Mouse (Mus musculus): ENCODE measurements around the gene Trim8. TPM values are rescaled to one million over a fixed set of nuclear protein-coding genes. Genes with fewer than 3 reads are reported as not detected.
A peak's percentile ranks its signal among the peaks of the same experiment; 100 is the strongest.

Gene Trim8
- polyA plus RNA-seq, 1 experiment: 22.1 TPM

DNA sequence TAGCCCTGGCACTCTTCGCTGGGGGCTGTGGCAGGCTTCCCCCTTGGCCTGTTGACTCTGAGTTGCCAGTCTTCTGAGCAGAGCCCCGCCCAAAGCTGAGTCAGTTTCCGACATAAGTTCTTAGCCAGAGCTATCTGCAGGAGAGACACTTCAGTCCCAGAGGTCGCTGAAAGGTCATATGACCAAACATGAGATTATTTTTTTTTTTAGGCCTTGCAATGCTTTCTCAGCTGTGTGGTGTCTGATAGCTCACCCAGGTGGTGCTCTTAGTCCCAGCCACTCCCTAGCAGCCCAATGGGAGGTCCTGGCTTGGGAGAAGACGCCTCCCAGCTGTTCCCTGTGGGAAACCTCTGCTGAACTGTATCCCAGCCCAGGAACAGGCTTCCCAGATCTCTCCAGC, 22.7 kb upstream of the Trim8 start:
- TF ChIP-seq POLR2A (IDR thresholded peaks at IDR 0.05; ENCODE audit: low read depth, low read length): no peak
- TF ChIP-seq CTCF (IDR thresholded peaks at IDR 0.05; ENCODE audit: borderline replicate concordance, insufficient read depth, low read length): no peak
- Histone ChIP-seq H3K27ac (ENCODE audit: insufficient read depth, low read length) (peak overlapping the region; percentile 72), H3K4me3 (ENCODE audit: insufficient read depth, low read length) (no peak overlapping the region), H3K4me1 (ENCODE audit: control insufficient read depth, insufficient read depth, low read length) (peaks cover 25% of the 10 kb centered on the region; the same call in 1 of the 2 replicates)

DNA sequence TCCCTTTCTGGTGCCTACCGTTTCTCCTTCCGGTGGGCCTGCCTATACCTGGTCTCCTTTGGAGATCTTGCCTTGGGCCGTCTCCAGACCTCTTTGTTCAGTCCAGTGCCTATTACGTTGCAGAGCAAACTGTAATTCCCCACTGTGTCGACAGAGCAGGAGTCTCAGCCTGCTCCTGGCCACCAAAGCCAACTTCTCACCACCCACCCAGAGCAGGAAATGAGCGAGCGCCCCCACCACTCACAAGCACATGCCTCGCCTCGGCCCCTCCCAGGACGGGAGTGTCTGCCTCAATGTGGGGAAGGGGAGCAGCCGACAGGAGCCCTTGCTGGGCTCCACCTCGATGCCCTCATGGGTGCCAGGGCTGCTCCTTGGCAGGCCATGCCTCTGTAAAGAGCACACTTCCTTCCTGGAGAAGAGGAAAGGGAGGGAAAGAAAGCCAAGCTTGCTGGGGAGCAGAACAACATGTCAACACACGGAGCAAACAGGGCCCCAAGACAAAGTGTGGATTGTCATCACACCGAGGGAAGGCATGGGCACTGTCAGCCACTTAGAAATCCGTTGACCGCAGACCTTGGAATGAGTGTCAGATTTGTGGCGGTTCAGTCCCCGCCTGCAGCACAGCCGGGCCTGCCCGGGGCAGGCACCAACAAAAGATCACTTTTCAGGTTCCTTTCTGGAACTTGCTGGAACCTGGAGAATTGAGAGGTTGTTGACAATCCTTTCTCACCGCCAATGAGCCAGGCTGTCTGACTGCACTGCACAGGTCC, 22.0 kb upstream of the Trim8 start:
- Histone ChIP-seq H3K4me3 (ENCODE audit: insufficient read depth, low read length) (no peak overlapping the region), H3K27ac (ENCODE audit: insufficient read depth, low read length) (peak overlapping the region; percentile 60), H3K4me1 (ENCODE audit: control insufficient read depth, insufficient read depth, low read length) (peaks cover 30% of the 10 kb centered on the region)
- TF ChIP-seq CTCF (IDR thresholded peaks at IDR 0.05; ENCODE audit: borderline replicate concordance, insufficient read depth, low read length) (no peak), POLR2A (IDR thresholded peaks at IDR 0.05; ENCODE audit: low read depth, low read length) (no peak)

DNA sequence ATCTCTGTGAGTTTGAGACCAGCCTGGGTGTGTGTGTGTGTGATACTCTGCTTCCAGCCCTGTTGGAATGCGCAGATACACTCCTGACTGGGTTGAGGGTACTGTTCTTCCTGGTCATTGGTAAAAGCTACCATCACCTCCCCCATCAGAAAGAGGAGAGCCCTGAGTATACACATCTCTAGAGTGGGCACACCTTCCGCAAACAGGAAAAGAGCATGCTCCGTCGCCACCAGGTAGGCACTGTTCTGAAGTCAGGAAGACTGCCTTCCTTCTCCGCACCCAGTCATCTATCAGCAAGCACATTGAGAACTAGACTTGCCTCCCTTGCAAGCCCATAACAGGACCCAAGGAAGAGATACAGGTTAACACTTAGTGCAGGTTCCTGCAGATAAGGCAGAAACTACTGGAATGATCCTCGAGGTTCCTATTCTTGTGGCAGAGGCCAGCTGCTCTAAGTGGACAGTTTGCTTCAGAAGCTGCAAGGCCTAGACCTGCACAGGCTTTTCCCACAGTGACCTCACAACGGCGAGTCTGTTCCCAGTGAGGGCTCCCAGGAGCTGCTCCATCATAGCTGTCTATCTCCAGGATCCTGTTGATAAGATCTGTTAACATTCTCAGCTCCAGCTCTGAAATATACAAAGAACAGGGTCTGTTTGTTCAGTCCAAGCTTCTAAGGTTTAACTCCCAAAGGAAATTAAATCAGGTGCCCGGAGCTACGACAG, 20.7 kb upstream of the Trim8 start:
- TF ChIP-seq CTCF (IDR thresholded peaks at IDR 0.05; ENCODE audit: borderline replicate concordance, insufficient read depth, low read length): no peak
- no peak for TF ChIP-seq POLR2A (IDR thresholded peaks at IDR 0.05; ENCODE audit: low read depth, low read length)
- H3K4me1 ChIP-seq (ENCODE audit: control insufficient read depth, insufficient read depth, low read length): peaks cover 32% of the 10 kb centered on the region
- H3K27ac ChIP-seq (ENCODE audit: insufficient read depth, low read length): no peak overlapping the region
- H3K4me3 ChIP-seq (ENCODE audit: insufficient read depth, low read length): no peak overlapping the region

DNA sequence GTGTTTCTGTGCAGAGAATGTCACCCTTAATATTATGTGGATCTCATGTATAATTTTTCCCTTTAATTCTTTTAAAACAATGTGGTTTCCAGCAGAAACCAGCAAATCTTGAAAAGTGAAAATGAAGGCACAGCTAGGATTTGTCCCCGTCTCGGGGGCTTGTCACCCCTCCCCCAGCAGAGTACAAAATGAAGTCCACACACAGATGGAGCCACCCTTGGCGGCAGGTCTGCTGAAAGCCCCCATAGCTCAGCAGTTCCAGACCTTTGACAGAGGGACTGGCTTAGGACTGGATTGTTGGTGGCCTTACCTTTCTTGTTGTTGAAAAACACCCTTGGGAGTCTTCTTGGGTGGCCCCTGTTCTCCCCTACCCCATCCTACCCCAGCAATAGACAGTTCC, 20.1 kb upstream of the Trim8 start:
- no peak overlapping the region for H3K4me3 ChIP-seq (ENCODE audit: insufficient read depth, low read length)
- TF ChIP-seq CTCF (IDR thresholded peaks at IDR 0.05; ENCODE audit: borderline replicate concordance, insufficient read depth, low read length): no peak
- TF ChIP-seq POLR2A (IDR thresholded peaks at IDR 0.05; ENCODE audit: low read depth, low read length): no peak
- peaks cover 32% of the 10 kb centered on the region for H3K4me1 ChIP-seq (ENCODE audit: control insufficient read depth, insufficient read depth, low read length)
- H3K27ac ChIP-seq (ENCODE audit: insufficient read depth, low read length): 0 out of 2 replicates have a peak overlapping the region, but pooled peaks have one; percentile 3

DNA sequence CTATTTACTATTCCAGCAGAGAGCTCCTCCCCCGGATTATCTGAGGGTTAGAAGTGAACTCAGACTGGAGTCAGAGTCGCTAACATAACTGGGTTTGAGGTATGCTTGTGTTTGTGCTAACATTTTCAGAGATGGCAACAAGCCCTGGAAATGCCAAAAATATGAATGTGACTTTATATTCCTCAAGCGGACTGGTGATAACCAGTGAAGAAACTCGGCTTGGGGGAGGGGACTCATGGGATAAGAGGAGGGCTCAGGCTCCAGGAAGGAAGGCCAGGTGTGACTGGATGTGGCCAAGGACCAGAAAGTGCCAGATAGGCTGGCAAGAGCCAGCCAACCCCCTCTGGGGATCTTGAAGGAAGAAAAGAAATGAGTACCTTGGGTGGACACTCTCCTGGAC, 19.7 kb upstream of the Trim8 start:
- TF ChIP-seq POLR2A (IDR thresholded peaks at IDR 0.05; ENCODE audit: low read depth, low read length): no peak
- TF ChIP-seq CTCF (IDR thresholded peaks at IDR 0.05; ENCODE audit: borderline replicate concordance, insufficient read depth, low read length): no peak
- Histone ChIP-seq H3K27ac (ENCODE audit: insufficient read depth, low read length) (0 out of 2 replicates have a peak overlapping the region, but pooled peaks have one; percentile 4), H3K4me3 (ENCODE audit: insufficient read depth, low read length) (no peak overlapping the region), H3K4me1 (ENCODE audit: control insufficient read depth, insufficient read depth, low read length) (peaks cover 32% of the 10 kb centered on the region)

DNA sequence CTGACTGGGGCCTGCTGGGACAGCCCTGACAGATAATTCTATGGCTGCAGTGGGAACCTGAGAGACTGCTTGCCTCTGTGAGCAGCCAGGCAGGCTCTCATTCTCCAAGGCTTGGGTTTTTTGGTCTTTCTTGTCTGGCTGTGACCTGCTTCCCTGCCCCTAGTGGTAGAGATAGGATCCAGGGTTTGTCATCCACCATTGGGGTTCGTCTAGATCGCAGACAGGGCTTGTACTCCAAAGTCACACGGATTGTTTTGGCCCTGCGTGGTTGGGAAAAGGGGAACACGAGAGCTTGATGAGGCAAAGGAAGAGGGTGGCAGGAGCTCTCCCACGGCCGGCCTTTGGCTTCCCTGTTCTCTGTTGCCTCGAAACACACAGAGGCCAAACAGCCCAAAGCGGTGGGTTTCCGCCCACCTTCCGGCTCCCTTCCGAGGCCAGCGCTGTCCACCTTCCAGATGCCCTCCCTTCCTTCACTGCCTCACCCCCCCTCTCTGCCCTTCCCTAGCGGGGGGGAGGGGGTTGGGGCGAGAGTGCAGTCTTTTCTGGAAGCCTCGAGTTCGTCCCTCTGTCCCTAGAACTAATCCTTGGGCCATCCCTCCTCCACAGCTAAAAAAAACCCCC, 18.5 kb upstream of the Trim8 start:
- no peak overlapping the region for H3K27ac ChIP-seq (ENCODE audit: insufficient read depth, low read length)
- peaks cover 40% of the 10 kb centered on the region for H3K4me1 ChIP-seq (ENCODE audit: control insufficient read depth, insufficient read depth, low read length)
- H3K4me3 ChIP-seq (ENCODE audit: insufficient read depth, low read length): no peak overlapping the region
- no peak for TF ChIP-seq CTCF (IDR thresholded peaks at IDR 0.05; ENCODE audit: borderline replicate concordance, insufficient read depth, low read length)
- no peak for TF ChIP-seq POLR2A (IDR thresholded peaks at IDR 0.05; ENCODE audit: low read depth, low read length)

DNA sequence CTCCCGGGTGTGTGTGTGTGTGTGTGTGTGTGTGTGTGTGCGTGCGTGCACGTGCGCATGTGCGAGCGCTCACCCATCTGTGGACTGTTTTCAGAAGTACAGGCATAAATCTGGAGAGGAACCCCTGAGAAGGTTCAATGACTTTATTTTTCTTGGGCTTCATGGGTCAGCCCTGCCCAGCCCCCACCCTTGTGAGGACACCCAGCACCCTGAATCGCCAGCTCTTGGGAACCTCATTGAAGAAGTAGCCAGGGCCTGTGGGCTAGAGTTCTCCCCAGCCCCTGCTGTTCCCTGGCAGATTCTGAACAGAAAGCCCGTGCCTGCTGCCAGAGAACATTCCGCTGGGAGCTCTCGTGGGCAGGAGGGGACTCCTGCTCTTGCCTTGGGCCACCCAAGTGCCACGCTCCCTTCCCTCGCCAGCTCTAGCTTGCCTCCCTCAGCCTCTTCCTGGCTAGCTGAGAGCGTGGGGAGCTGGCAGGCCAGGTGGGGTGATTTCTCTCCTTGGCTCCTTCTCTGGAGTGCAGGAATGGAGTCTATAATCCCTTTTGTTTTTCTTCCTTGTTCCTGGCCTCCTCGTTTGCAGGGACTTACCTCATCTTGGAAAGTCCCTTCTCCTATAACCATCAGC, 17.7 kb upstream of the Trim8 start:
- TF ChIP-seq CTCF (IDR thresholded peaks at IDR 0.05; ENCODE audit: borderline replicate concordance, insufficient read depth, low read length) (no peak), POLR2A (IDR thresholded peaks at IDR 0.05; ENCODE audit: low read depth, low read length) (no peak)
- H3K4me3 ChIP-seq (ENCODE audit: insufficient read depth, low read length): no peak overlapping the region
- peaks cover 41% of the 10 kb centered on the region for H3K4me1 ChIP-seq (ENCODE audit: control insufficient read depth, insufficient read depth, low read length)
- peak overlapping the region; percentile 28 for H3K27ac ChIP-seq (ENCODE audit: insufficient read depth, low read length)

DNA sequence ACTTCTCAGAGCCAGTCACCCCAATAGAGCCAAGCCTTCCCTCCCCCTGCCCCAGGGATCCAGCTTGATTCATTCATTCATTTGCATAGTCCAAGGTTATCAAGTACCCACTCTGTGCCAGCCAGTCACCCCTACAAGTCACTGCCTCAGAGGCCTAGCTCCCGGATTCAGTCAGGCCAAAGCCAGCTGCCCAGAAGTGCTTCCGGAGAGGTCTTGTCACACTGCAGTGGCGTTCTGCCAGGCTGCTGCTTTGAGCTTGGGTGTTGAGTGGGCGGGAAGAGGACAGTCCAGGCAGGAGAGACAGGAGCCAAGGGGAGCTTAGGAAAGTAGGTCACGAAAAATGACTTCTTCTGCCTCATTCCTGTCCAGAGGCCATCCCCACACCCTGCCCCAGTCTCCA, 17.0 kb upstream of the Trim8 start:
- H3K4me1 ChIP-seq (ENCODE audit: control insufficient read depth, insufficient read depth, low read length): peaks cover 42% of the 10 kb centered on the region
- H3K4me3 ChIP-seq (ENCODE audit: insufficient read depth, low read length): no peak overlapping the region
- peak overlapping the region; percentile 7 for H3K27ac ChIP-seq (ENCODE audit: insufficient read depth, low read length)
- TF ChIP-seq CTCF (IDR thresholded peaks at IDR 0.05; ENCODE audit: borderline replicate concordance, insufficient read depth, low read length): no peak

DNA sequence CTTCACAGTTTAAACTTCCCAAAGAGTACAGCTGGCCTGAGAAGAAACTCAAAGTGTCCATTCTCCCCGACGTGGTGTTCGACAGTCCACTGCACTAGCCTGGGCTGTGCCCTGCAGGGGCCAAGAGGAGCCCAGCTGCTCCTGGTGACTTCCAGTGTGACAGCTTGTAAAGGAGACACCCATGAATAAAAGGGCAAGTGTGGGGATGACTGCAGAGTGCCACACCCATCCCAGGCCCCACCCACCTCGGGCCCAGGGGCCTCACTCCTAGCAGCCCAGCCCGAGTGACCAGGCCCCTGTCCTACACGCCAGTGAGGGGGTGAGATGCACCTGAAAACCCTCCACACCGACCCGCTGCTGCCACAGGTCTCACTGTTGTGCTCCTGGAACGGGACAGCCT, 15.7 kb upstream of the Trim8 start:
- no peak overlapping the region for H3K27ac ChIP-seq (ENCODE audit: insufficient read depth, low read length)
- H3K4me1 ChIP-seq (ENCODE audit: control insufficient read depth, insufficient read depth, low read length): peaks cover 41% of the 10 kb centered on the region
- no peak overlapping the region for H3K4me3 ChIP-seq (ENCODE audit: insufficient read depth, low read length)
- TF ChIP-seq POLR2A (IDR thresholded peaks at IDR 0.05; ENCODE audit: low read depth, low read length) (no peak), CTCF (IDR thresholded peaks at IDR 0.05; ENCODE audit: borderline replicate concordance, insufficient read depth, low read length) (no peak)
